Mouse (Mus musculus): ENCODE data around the gene Cul4b. TPM values are rescaled to one million over a fixed set of nuclear protein-coding genes. Genes with fewer than 3 reads are reported as not detected.

Gene Cul4b
- polyA plus RNA-seq (2014; fragmentation: Illumina TruSeq; extraction: RNeasy Lipid Tissue Mini Kit (QIAGEN cat#74804); ENCODE audit: low read depth, low replicate concordance), result 11.5 TPM

DNA sequence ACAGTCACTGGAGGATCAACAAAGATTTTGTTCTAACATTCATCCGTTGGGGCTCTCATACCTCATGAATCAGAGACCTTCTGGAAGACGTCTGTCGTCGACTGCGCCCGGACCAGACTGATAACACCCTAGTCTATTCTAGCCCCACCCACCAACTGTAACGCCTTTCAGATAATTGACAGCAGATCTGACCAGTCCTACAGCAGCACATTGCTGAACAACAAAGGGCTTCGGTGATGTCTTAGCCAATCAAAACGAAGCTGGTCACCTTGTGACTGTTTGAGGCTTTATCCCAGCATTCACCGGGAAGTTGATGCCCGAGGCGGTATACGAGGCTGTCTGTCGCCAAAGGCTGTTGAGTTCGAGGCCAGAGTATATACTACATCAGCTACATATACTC lies at the start of gene Cul4b:
Gene Cul4b, minus strand, starts transcription at position 119 of the 400 bp plus-strand sequence.

DNA sequence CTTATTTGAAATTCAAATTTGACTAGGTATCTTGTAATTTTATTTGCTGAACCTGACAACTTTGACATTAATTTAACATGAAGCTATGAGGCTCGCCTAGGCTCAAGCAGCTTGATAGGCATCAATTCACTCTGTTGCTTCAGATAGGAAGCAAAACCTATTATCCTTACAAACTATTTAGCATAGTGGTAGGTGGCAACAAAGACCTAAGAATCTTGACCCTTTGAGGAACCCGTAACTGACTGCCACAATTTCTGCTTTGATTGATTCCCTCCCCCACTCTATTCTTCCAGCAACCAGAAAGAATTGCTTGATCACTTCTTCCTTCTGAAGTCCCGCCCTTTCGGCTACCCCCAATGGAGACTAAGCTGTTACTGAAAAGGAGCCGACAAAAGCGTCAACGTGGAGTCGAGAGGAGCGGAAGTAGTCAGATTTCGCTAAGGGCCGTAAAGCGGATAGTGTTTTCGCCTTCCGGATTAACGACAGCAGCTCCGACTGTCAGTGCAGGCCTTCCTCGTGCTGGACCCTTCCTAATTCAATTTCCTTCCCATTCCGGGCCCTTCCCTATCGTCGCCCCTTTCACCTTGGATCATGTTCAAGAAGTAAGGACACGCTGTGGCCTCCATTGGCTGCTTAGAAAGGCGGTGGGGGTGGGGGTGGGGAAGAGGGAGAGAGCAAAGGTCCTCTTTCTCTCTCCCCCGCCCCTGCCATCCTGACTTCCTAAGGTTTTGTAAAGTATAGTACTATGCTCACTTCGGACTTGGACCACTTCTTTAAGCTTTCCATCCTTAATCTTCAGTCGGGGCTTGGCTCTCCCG lies 24.4 kb upstream of the Cul4b start, which contains the start of gene Mcts1:
Gene Mcts1, plus strand, starts transcription at position 402 of the 818 bp plus-strand sequence.

Other genes starting within 250 kb of the Cul4b start
- gene Lamp2, start 119.7 kb downstream of the Cul4b start, polyA plus RNA-seq (2014; fragmentation: Illumina TruSeq; extraction: RNeasy Lipid Tissue Mini Kit (QIAGEN cat#74804); ENCODE audit: low read depth, low replicate concordance), result 161 TPM
- 51.6 TPM for gene Mcts1, start 24.4 kb upstream of the Cul4b start, polyA plus RNA-seq (2014; fragmentation: Illumina TruSeq; extraction: RNeasy Lipid Tissue Mini Kit (QIAGEN cat#74804); ENCODE audit: low read depth, low replicate concordance)
- 16.1 TPM for gene C1galt1c1, start 58.9 kb upstream of the Cul4b start, polyA plus RNA-seq (2014; fragmentation: Illumina TruSeq; extraction: RNeasy Lipid Tissue Mini Kit (QIAGEN cat#74804); ENCODE audit: low read depth, low replicate concordance)
- not detected for gene 6030498E09Rik, start 196.5 kb upstream of the Cul4b start, polyA plus RNA-seq (2014; fragmentation: Illumina TruSeq; extraction: RNeasy Lipid Tissue Mini Kit (QIAGEN cat#74804); ENCODE audit: low read depth, low replicate concordance)

Measured in heart, adult 10 weeks (tissue).